Mouse (Mus musculus) limb, embryonic 12.5 days (tissue): ENCODE measurements around the gene Ttc39b. TPM values are rescaled to one million over a fixed set of nuclear protein-coding genes. Genes with fewer than 3 reads are reported as not detected.

Experiments used
- ATAC-seq: fragments of 200-750 bp; cut with Nextera tagmentation; 2 replicates; pipeline ENCODE4 v1.8.0; 2017; ENCODE audit warnings: low read depth, moderate TSS enrichment; ENCODE audit not compliant: insufficient number of reproducible peaks, insufficient read depth, low FRiP score, low TSS enrichment
- H3K27ac ChIP-seq: fragments of 300-500 bp; sonication (generic); 2 replicates; pipeline ENCODE4 v1.5.1; 2016; ENCODE audit warnings: mild to moderate bottlenecking, moderate library complexity
- H3K27me3 ChIP-seq: fragments of 300-500 bp; sonication (generic); 2 replicates; pipeline ENCODE4 v1.6.1; 2016; ENCODE audit warnings: mild to moderate bottlenecking, moderate library complexity
- H3K36me3 ChIP-seq: fragments of 300-500 bp; sonication (generic); 2 replicates; pipeline ENCODE4 v1.6.1; 2016; ENCODE audit warnings: mild to moderate bottlenecking, moderate library complexity
- H3K4me1 ChIP-seq: fragments of 300-500 bp; sonication (generic); replicated peaks from 2 replicates; pipeline ENCODE4 v1.6.1; 2016
- H3K4me2 ChIP-seq: fragments of 300-500 bp; sonication (generic); 2 replicates; pipeline ENCODE4 v1.6.1; 2016; ENCODE audit warnings: mild to moderate bottlenecking, moderate library complexity
- H3K4me3 ChIP-seq: fragments of 300-500 bp; sonication (generic); replicated peaks from 2 replicates; pipeline ENCODE4 v1.5.1; 2016; ENCODE audit warnings: mild to moderate bottlenecking
- H3K9ac ChIP-seq: fragments of 300-500 bp; sonication (generic); replicated peaks from 2 replicates; pipeline ENCODE4 v1.6.1; 2016; ENCODE audit warnings: mild to moderate bottlenecking, moderate library complexity
- H3K9me3 ChIP-seq: fragments of 300-500 bp; sonication (generic); 2 replicates; pipeline ENCODE4 v1.6.1; 2016; ENCODE audit warnings: mild to moderate bottlenecking, moderate library complexity
- WGBS: fragments of 180-500 bp; shearing (Covaris S2); methylation state at CpG from one replicate; pipeline ENCODE4 v1.1.7; 2016; 5-methylcytosine and 5-hydroxymethylcytosine counted together
- polyA plus RNA-seq: library from polyadenylated mRNA; unstranded; fragments of >200 nt; fragmentation: Nextera tagmentation; extraction: Ambion mirVana; gene quantifications from 2 replicates; pipeline ENCODE4 v1.2.1, GENCODE M21; 2016

Gene Ttc39b
- polyA plus RNA-seq, 1 experiment from 2014 or later, result 2.0 TPM

- Histone ChIP-seq H3K27me3 (0 out of 2 replicates have a peak, but pooled peaks cover 2% of the 10 kb centered on the region), H3K4me3 (no peak overlapping the region), H3K27ac (no peak overlapping the region), H3K36me3 (no peaks in the 10 kb centered on the region), H3K9me3 (no peaks in the 10 kb centered on the region), H3K4me2 (no peak overlapping the region), H3K4me1 (peaks cover 10% of the 10 kb centered on the region), H3K9ac (no peak overlapping the region)
- ATAC-seq, result no peak
- 76% methylated on average over 3 of the region's 3 CpGs for WGBS
Measured at GRCm38 (mm10) chr4:83316718-83317117, 7.3 kb downstream of the Ttc39b start.

GRCm38 (mm10) chr4:83315930-83316329, 8.1 kb downstream of the Ttc39b start:
- no peak for ATAC-seq

GRCm38 (mm10) chr4:83314922-83315881, 8.9 kb downstream of the Ttc39b start:
- 51% methylated on average over 13 of the region's 13 CpGs for WGBS
- ATAC-seq, result no peak
- H3K4me1 ChIP-seq, result peaks cover 10% of the 10 kb centered on the region
- H3K27me3 ChIP-seq, result no peaks in the 10 kb centered on the region
- no peak overlapping the region for H3K4me3 ChIP-seq
- no peaks in the 10 kb centered on the region for H3K36me3 ChIP-seq
- no peak overlapping the region for H3K27ac ChIP-seq
- no peaks in the 10 kb centered on the region for H3K9me3 ChIP-seq
- no peak overlapping the region for H3K4me2 ChIP-seq
- H3K9ac ChIP-seq, result peak overlapping the region; percentile 27; the same call in 1 of the 2 replicates

More at GRCm38 (mm10) chr4:83315930-83316329, 8.1 kb downstream of the Ttc39b start:
- no peaks in the 10 kb centered on the region for H3K36me3 ChIP-seq
- no peak overlapping the region for H3K27ac ChIP-seq
- H3K27me3 ChIP-seq, result no peaks in the 10 kb centered on the region
- WGBS, result 75% methylated on average over 4 of the region's 4 CpGs
- no peak overlapping the region for H3K4me2 ChIP-seq
- no peaks in the 10 kb centered on the region for H3K9me3 ChIP-seq
- no peak overlapping the region for H3K9ac ChIP-seq
- H3K4me1 ChIP-seq, result peaks cover 10% of the 10 kb centered on the region
- no peak overlapping the region for H3K4me3 ChIP-seq

DNA sequence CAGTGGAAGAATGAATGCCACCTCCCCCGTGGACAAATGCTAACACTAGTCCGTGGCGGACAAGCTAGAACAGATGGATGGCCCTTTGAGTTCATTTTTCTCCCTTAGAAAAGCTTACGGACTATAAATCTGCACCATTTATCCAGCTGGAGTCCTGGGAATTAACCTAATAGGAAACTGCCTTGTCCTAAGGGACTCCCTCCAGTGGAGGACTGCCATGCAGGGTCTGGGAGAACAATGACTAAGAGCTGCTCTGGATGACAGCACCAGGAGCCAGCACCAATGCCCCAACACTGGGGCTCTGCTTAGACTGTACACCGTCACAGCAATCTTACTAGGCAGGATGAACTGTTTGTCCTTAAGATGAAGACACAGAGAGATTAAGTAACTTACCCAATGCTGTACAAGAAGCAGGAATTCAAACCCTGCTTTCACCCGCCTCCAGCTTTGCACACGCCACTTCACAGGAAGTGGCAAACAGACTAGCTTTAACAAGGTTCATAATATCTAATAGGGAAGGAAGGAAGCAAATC, 9.7 kb downstream of the Ttc39b start:
- ATAC-seq, result no peak
- Histone ChIP-seq H3K4me2 (no peak overlapping the region), H3K4me1 (peaks cover 10% of the 10 kb centered on the region), H3K4me3 (no peak overlapping the region), H3K36me3 (no peaks in the 10 kb centered on the region), H3K9ac (no peak overlapping the region), H3K9me3 (no peaks in the 10 kb centered on the region), H3K27me3 (no peaks in the 10 kb centered on the region), H3K27ac (no peak overlapping the region)
- WGBS, result 75% methylated on average over 7 of the region's 7 CpGs

DNA sequence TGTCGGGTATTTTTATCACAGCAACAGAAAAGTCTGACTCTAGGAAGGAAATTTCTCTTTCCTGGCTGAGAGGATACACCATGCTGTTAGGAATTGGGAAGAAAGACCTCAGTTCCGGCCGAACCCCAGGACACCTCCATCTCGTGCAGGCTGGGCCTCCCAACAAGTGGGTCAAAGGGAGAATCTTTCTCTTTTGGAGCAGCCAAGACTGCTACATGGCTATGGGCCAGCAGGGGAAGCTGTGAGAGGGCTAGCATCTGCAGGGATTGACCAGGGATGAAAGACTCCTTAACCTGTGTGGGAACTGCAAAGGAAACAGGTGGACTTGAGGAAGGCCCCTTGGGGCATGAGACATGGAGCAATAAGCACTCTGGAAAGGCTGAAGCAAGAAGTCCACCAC, 11.7 kb downstream of the Ttc39b start:
- H3K27ac ChIP-seq, result no peak overlapping the region
- H3K4me3 ChIP-seq, result no peak overlapping the region
- H3K4me2 ChIP-seq, result no peak overlapping the region
- H3K9me3 ChIP-seq, result no peaks in the 10 kb centered on the region
- 82% methylated on average over 4 of the region's 4 CpGs for WGBS
- no peak for ATAC-seq
- no peaks in the 10 kb centered on the region for H3K36me3 ChIP-seq
- H3K27me3 ChIP-seq, result no peaks in the 10 kb centered on the region
- no peak overlapping the region for H3K9ac ChIP-seq
- H3K4me1 ChIP-seq, result peaks cover 16% of the 10 kb centered on the region

- H3K4me1 ChIP-seq, result peaks cover 16% of the 10 kb centered on the region
- H3K36me3 ChIP-seq, result no peaks in the 10 kb centered on the region
- H3K9me3 ChIP-seq, result no peaks in the 10 kb centered on the region
- H3K27me3 ChIP-seq, result no peaks in the 10 kb centered on the region
- ATAC-seq, result no peak
- no peak overlapping the region for H3K4me2 ChIP-seq
- no peak overlapping the region for H3K9ac ChIP-seq
- WGBS, result 61% methylated on average over 8 of the region's 8 CpGs
- no peak overlapping the region for H3K4me3 ChIP-seq
- H3K27ac ChIP-seq, result no peak overlapping the region
Measured at GRCm38 (mm10) chr4:83311481-83311880, 12.6 kb downstream of the Ttc39b start.

DNA sequence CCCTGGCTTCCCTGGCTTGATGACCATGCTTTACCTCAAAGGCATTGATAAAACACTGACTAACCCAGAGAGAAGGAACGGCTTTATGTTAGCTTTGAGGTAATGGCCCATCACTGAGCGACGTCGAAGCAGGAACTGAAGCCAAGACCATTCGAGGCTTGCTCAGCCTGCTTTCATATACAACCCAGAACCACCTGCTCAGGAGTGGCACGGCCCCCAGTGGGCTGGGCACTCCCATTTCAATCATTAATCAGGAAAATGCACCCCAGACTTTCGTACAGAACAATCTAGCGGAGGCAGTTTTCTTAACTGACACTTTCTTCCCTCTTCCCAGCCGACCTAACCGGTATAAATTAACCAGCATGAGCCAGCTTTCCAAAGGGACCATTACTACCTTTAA, 13.1 kb downstream of the Ttc39b start:
- no peak overlapping the region for H3K4me3 ChIP-seq
- H3K4me1 ChIP-seq, result peaks cover 18% of the 10 kb centered on the region
- H3K36me3 ChIP-seq, result no peaks in the 10 kb centered on the region
- H3K9ac ChIP-seq, result no peak overlapping the region
- H3K27me3 ChIP-seq, result no peaks in the 10 kb centered on the region
- no peak overlapping the region for H3K4me2 ChIP-seq
- H3K27ac ChIP-seq, result no peak overlapping the region
- H3K9me3 ChIP-seq, result no peaks in the 10 kb centered on the region
- 77% methylated on average over 10 of the region's 10 CpGs for WGBS
- no peak for ATAC-seq

- Histone ChIP-seq H3K27me3 (no peaks in the 10 kb centered on the region), H3K9me3 (no peaks in the 10 kb centered on the region), H3K9ac (no peak overlapping the region), H3K27ac (no peak overlapping the region), H3K4me3 (no peak overlapping the region), H3K4me2 (no peak overlapping the region), H3K4me1 (peaks cover 10% of the 10 kb centered on the region), H3K36me3 (no peaks in the 10 kb centered on the region)
- WGBS, result 77% methylated on average over 3 of the region's 3 CpGs
- no peak for ATAC-seq
Measured at GRCm38 (mm10) chr4:83308914-83309313, 15.1 kb downstream of the Ttc39b start.

DNA sequence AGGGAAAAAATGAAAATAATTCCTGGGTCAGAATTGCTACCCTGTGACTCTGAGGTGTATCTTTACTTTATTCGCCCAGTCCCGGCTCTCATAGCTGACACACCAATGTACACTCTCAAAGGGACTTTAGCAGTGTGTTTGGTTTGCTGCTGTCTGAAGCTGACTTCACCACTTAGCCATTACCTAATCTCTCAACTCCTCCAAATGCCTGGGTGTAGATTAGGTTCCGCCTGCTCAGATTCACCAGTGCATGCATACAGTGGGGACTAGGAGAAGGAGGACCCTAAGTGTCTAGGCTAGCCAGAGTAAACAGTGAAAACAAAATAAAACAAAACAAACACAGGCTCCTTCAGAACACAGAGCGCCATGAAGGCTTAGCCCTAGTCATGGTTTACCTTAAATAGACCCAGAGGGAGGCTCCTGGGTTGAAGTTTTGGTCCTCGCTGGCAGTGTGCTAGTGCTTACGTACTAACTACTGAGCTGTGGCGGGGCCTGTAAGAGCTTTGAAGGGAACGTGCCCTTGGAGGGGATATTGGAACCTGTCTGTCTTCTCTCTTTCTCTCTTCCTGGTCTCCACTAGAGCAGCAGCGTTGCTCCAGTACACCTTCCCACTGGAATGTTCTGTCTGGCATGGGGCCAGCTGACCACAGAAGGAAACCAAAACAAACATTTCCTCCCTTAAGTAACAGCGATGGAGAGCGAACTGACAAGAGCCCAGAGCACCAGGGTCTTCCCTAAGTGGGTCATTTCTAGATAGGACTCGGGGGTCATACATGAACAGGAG, 16.2 kb downstream of the Ttc39b start:
- Histone ChIP-seq H3K4me3 (no peak overlapping the region), H3K27me3 (no peaks in the 10 kb centered on the region), H3K27ac (no peak overlapping the region), H3K9me3 (no peaks in the 10 kb centered on the region), H3K4me2 (no peak overlapping the region), H3K36me3 (no peaks in the 10 kb centered on the region), H3K9ac (no peak overlapping the region), H3K4me1 (peaks cover 11% of the 10 kb centered on the region)
- ATAC-seq, result no peak
- WGBS, result 71% methylated on average over 12 of the region's 12 CpGs

- H3K4me1 ChIP-seq, result peaks cover 15% of the 10 kb centered on the region
- H3K4me3 ChIP-seq, result no peak overlapping the region
- H3K27me3 ChIP-seq, result no peaks in the 10 kb centered on the region
- 80% methylated on average over 7 of the region's 7 CpGs for WGBS
- H3K9ac ChIP-seq, result no peak overlapping the region
- H3K4me2 ChIP-seq, result no peak overlapping the region
- no peak for ATAC-seq
- H3K27ac ChIP-seq, result no peak overlapping the region
- H3K36me3 ChIP-seq, result no peaks in the 10 kb centered on the region
- no peaks in the 10 kb centered on the region for H3K9me3 ChIP-seq
Measured at GRCm38 (mm10) chr4:83306879-83307278, 17.2 kb downstream of the Ttc39b start.

GRCm38 (mm10) chr4:83305099-83305498, 19.0 kb downstream of the Ttc39b start:
- no peaks in the 10 kb centered on the region for H3K36me3 ChIP-seq

More at GRCm38 (mm10) chr4:83305099-83305498, 19.0 kb downstream of the Ttc39b start:
- H3K4me2 ChIP-seq, result no peak overlapping the region
- no peak overlapping the region for H3K4me3 ChIP-seq
- H3K9ac ChIP-seq, result no peak overlapping the region
- WGBS, result 71% methylated on average over 2 of the region's 2 CpGs
- no peak for ATAC-seq
- peaks cover 20% of the 10 kb centered on the region for H3K4me1 ChIP-seq
- H3K27ac ChIP-seq, result no peak overlapping the region
- no peaks in the 10 kb centered on the region for H3K27me3 ChIP-seq
- H3K9me3 ChIP-seq, result no peaks in the 10 kb centered on the region
